In the genomic region with DNA sequence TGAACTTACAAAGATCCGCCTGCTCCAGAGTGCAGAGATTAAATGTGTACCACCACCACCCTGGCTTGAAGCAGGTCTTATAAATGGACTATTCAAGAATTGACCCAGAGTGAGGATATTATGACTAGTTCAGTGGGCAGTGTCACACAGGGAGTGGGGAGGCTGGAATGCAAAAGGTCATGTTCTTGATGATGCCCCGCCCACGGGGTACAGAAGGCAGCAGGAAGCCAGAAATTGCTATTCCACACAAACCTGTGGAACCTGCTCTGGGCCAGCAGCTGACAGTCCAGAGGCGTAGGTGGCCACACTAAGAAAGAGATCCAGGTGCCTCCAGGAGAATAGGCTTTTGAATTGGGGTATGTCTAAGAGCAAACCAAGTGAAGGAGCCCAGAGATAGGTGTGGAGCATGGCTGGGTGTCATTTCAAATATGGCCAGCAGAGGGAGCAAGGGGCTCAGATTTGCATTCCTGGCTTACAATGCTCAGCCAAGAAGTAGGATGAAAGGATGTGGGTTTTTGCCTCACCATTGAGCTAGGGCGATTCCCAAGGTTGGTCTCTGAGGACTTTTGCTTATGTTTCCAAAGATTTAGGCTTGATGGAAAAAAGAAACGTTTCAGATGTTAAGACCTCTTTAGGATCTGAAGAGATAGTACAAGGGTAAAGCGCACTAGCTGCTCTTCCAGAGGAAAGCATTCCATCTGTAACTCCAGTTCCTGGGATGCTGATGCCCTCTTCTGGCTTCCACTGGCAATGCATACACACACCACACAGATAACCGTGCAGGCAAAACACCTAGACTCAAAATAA, we compare ENCODE assay signal across 9 mouse cellular contexts. TPM values are rescaled to one million over a fixed set of nuclear protein-coding genes. Genes with fewer than 3 reads are reported as not detected.
A peak's percentile ranks its signal among the peaks of the same experiment; 100 is the strongest.
DNase-seq lines count a peak whose midpoint lies in the region; ATAC-seq and TF ChIP-seq lines count a peak whose summit lies in the region.
"Had no signal": no experiment of that assay in that cellular context is flagged by ENCODE, and none has a peak within 500 bp of the region (broad histone marks: within the 10 kb centered on the region; RNA-seq: fewer than 3 reads in every experiment).

No protein-coding gene starts in this region.

- H3K27me3 ChIP-seq in forebrain, embryonic 14.5 days (replicated peaks; ENCODE audit: control insufficient read depth, insufficient read depth, low read length): no peaks in the 10 kb centered on the region
- H3K27me3 ChIP-seq in lung, embryonic 14.5 days (ENCODE audit: insufficient read depth, low read length): no peaks in the 10 kb centered on the region
- H3K27me3 ChIP-seq in thymus, adult 2 months (ENCODE audit: control insufficient read depth, insufficient read depth, low read length): no peaks in the 10 kb centered on the region

- peak; percentile 82 for ATAC-seq in forebrain, embryonic 14.5 days
- peak; percentile 62 for ATAC-seq in lung, embryonic 14.5 days (ENCODE audit: insufficient read depth)

- H3K27ac ChIP-seq in ES-E14 (ENCODE audit: insufficient read depth, low read depth, low read length, poor library complexity, severe bottlenecking): no peak overlapping the region
- H3K27ac ChIP-seq in forebrain, embryonic 14.5 days (ENCODE audit: low read depth, low read length): peak overlapping the region; percentile 18; the same call in 1 of the 2 replicates
- no peak overlapping the region for H3K27ac ChIP-seq in lung, embryonic 14.5 days (ENCODE audit: low read depth)
- H3K27ac ChIP-seq in thymus, adult 2 months (ENCODE audit: control insufficient read depth, insufficient read depth, low read length): no peak overlapping the region

- no peak overlapping the region; the same call in 1 of the 2 replicates for H3K9ac ChIP-seq in ES-E14 (ENCODE audit: insufficient read depth, low read depth, low read length, poor library complexity, severe bottlenecking)
- no peak overlapping the region for H3K9ac ChIP-seq in forebrain, embryonic 14.5 days (ENCODE audit: low read length)
- no peak overlapping the region for H3K9ac ChIP-seq in lung, embryonic 14.5 days

- intact Hi-C loops in heart, postnatal 14 days (cut with DNase I): loop anchor here (2.0 to 5.0 kb wide), 3 partner anchors 41 to 165 kb away; no protein-coding TSS in a partner anchor

- in situ Hi-C loops in ES-E14 (cut with MboI; ENCODE audit: low sequenced_read_pairs in 2 of 2, unreplicated experiment in 2 of 2): no loop called here

- H3K4me1 ChIP-seq in ES-E14 (ENCODE audit: control insufficient read depth in 2 of 2, insufficient read depth in 2 of 2, low read length in 2 of 2, poor library complexity in 1 of 2): peaks cover 4 to 18% of the 10 kb centered on the region in 2 experiments; a peak in 3 of 4 replicates
- H3K4me1 ChIP-seq in forebrain, embryonic 14.5 days (ENCODE audit: control insufficient read depth, insufficient read depth, low read length): peaks cover 8% of the 10 kb centered on the region; the same call in 1 of the 2 replicates
- H3K4me1 ChIP-seq in lung, embryonic 14.5 days (ENCODE audit: insufficient read depth): no peaks in the 10 kb centered on the region
- H3K4me1 ChIP-seq in thymus, adult 2 months (replicated peaks; ENCODE audit: control insufficient read depth, insufficient read depth, low read length): peaks cover 20% of the 10 kb centered on the region

- 36% methylated on average over 8 of the region's 8 CpGs for whole genome bisulfite sequencing in forebrain, embryonic 14.5 days
- 29% methylated on average over 8 of the region's 8 CpGs for WGBS in lung, embryonic 14.5 days
- WGBS in thymus, adult 2 months: 39% methylated on average over 8 of the region's 8 CpGs

- H3K36me3 ChIP-seq in ES-E14 (ENCODE audit: control insufficient read depth, insufficient read depth, low read length, poor library complexity, severe bottlenecking): peaks cover 14% of the 10 kb centered on the region
- peaks cover 37% of the 10 kb centered on the region for H3K36me3 ChIP-seq in forebrain, embryonic 14.5 days (ENCODE audit: control insufficient read depth, insufficient read depth, low read length)
- H3K36me3 ChIP-seq in lung, embryonic 14.5 days (ENCODE audit: insufficient read depth): peaks cover 30% of the 10 kb centered on the region
- H3K36me3 ChIP-seq in thymus, adult 2 months (ENCODE audit: control insufficient read depth, insufficient read depth, low read length): no peaks in the 10 kb centered on the region

- peak; percentile 88 for DNase-seq in ES-E14 (ENCODE audit: low read depth, low spot score)
- peak; percentile 83 for DNase-seq in cerebellum, adult 11 months
- DNase-seq in forebrain, embryonic 14.5 days (ENCODE audit: low spot score): peak; percentile 91
- peak; percentile 80 to 89 for DNase-seq in heart, postnatal 14 days
- DNase-seq in layer of hippocampus, adult 11-12 months (ENCODE audit: low spot score): peak; percentile 92
- DNase-seq in lung, embryonic 14.5 days: peak; percentile 95
- peak; percentile 45 for DNase-seq in ovary, adult 18-20 months (ENCODE audit: low spot score)
- peak; percentile 83 for DNase-seq in thymus, adult 2 months

- peak overlapping the region; percentile 20 for H3K4me2 ChIP-seq in forebrain, embryonic 14.5 days (ENCODE audit: low read length)
- peak overlapping the region; percentile 33 for H3K4me2 ChIP-seq in lung, embryonic 14.5 days

- H3K9me3 ChIP-seq in ES-E14 (ENCODE audit: control insufficient read depth, insufficient read depth, low read depth, low read length): no peaks in the 10 kb centered on the region
- no peaks in the 10 kb centered on the region for H3K9me3 ChIP-seq in forebrain, embryonic 14.5 days (replicated peaks; ENCODE audit: control insufficient read depth, low read length)
- H3K9me3 ChIP-seq in lung, embryonic 14.5 days (ENCODE audit: low read depth, low read length): no peaks in the 10 kb centered on the region

- TF ChIP-seq POLR2A in thymus, adult 2 months (IDR thresholded peaks at IDR 0.05; ENCODE audit: control insufficient read depth, extremely low read depth, insufficient read depth, low read length, poor library complexity): no peak

- peak; percentile 90 for TF ChIP-seq CTCF in lung, embryonic 14.5 days (IDR thresholded peaks at IDR 0.05; ENCODE audit: low read depth)
- TF ChIP-seq CTCF in thymus, adult 2 months (IDR thresholded peaks at IDR 0.05; ENCODE audit: borderline replicate concordance, control insufficient read depth, extremely low read depth, insufficient read depth, low read length, poor library complexity): no peak

- no peak overlapping the region for H3K4me3 ChIP-seq in ES-E14 (ENCODE audit: insufficient read depth in 1 of 2, low read depth in 1 of 2, low read length in 2 of 2, poor library complexity in 1 of 2, severe bottlenecking in 1 of 2)
- H3K4me3 ChIP-seq in forebrain, embryonic 14.5 days (ENCODE audit: low read depth, low read length): no peak overlapping the region
- no peak overlapping the region for H3K4me3 ChIP-seq in lung, embryonic 14.5 days (ENCODE audit: low read depth, low read length)
- H3K4me3 ChIP-seq in thymus, adult 2 months (ENCODE audit: control insufficient read depth, insufficient read depth, low read length): no peak overlapping the region
- H3K4me3 ChIP-seq: myocyte had no signal

TF ChIP-seq in ES-E14, 5 proteins besides CTCF, POLR2A, EP300 and RAD21:
- TF ChIP-seq ZNF384 (IDR thresholded peaks at IDR 0.05; ENCODE audit: low read depth, low read length) (no peak), ZC3H11A (IDR thresholded peaks at IDR 0.05; ENCODE audit: borderline replicate concordance, low read depth, low read length) (peak; percentile 35; the same call in 1 of the 2 replicates)

RNA-seq across cellular contexts. Expression of a gene that starts 2.2 kb away (rescaled TPM):
- total RNA-seq in ES-E14 (2012; rRNA removed): 44.3 and 50.8 TPM in 2 replicates
- 20.7 and 21.0 TPM in 2 replicates for polyA plus RNA-seq in forebrain, embryonic 14.5 days (2014; fragmentation: Nextera tagmentation; extraction: Ambion mirVana)
- 10 to 100 TPM; 30.4 to 31.7 TPM for total RNA-seq in heart, postnatal 14 days (2021)
- polyA plus RNA-seq in lung, embryonic 14.5 days (2014; fragmentation: Nextera tagmentation; extraction: Ambion mirVana): 20.5 and 27.0 TPM in 2 replicates
- 70.2 and 79.9 TPM in 2 replicates for polyA plus RNA-seq in thymus, adult 2 months (2012; rRNA removed)

RNA-seq across cellular contexts. Expression of a gene that starts 15.2 kb away (rescaled TPM):
- total RNA-seq in ES-E14 (2012; rRNA removed): 38.9 and 47.7 TPM in 2 replicates
- 22.6 and 26.1 TPM in 2 replicates for polyA plus RNA-seq in forebrain, embryonic 14.5 days (2014; fragmentation: Nextera tagmentation; extraction: Ambion mirVana)
- total RNA-seq in heart, postnatal 14 days (2021): 10 to 100 TPM; 20.0 to 21.7 TPM
- 11.7 and 12.0 TPM in 2 replicates for polyA plus RNA-seq in lung, embryonic 14.5 days (2014; fragmentation: Nextera tagmentation; extraction: Ambion mirVana)
- 34.7 and 35.8 TPM in 2 replicates for polyA plus RNA-seq in thymus, adult 2 months (2012; rRNA removed)

RNA-seq across cellular contexts. Expression of a gene that starts 29.3 kb away (rescaled TPM):
- total RNA-seq in ES-E14 (2012; rRNA removed): 78.5 and 108 TPM in 2 replicates
- 26.8 and 31.1 TPM in 2 replicates for polyA plus RNA-seq in forebrain, embryonic 14.5 days (2014; fragmentation: Nextera tagmentation; extraction: Ambion mirVana)
- 10 to 100 TPM; 30.5 to 34.1 TPM for total RNA-seq in heart, postnatal 14 days (2021)
- 30.9 and 32.6 TPM in 2 replicates for polyA plus RNA-seq in lung, embryonic 14.5 days (2014; fragmentation: Nextera tagmentation; extraction: Ambion mirVana)
- 61.1 and 70.5 TPM in 2 replicates for polyA plus RNA-seq in thymus, adult 2 months (2012; rRNA removed)

RNA-seq across cellular contexts. Expression of a gene that starts 30.3 kb away (rescaled TPM):
- total RNA-seq in ES-E14 (2012; rRNA removed): 18.3 and 30.4 TPM in 2 replicates
- polyA plus RNA-seq in forebrain, embryonic 14.5 days (2014; fragmentation: Nextera tagmentation; extraction: Ambion mirVana): 36.0 and 37.5 TPM in 2 replicates
- 10 to 100 TPM; 17.5 to 18.3 TPM for total RNA-seq in heart, postnatal 14 days (2021)
- 34.1 and 37.5 TPM in 2 replicates for polyA plus RNA-seq in lung, embryonic 14.5 days (2014; fragmentation: Nextera tagmentation; extraction: Ambion mirVana)
- 49.0 and 83.9 TPM in 2 replicates for polyA plus RNA-seq in thymus, adult 2 months (2012; rRNA removed)

RNA-seq across cellular contexts. Expression of a gene that starts 51.3 kb away (rescaled TPM):
- 15.8 and 24.5 TPM in 2 replicates for total RNA-seq in ES-E14 (2012; rRNA removed)
- polyA plus RNA-seq in forebrain, embryonic 14.5 days (2014; fragmentation: Nextera tagmentation; extraction: Ambion mirVana): 3.1 and 3.9 TPM in 2 replicates
- total RNA-seq in heart, postnatal 14 days (2021): 10 to 100 TPM in 1 of 2 experiments, 1 to 10 TPM in 1; 9.3 to 10.3 TPM
- 11.0 and 12.0 TPM in 2 replicates for polyA plus RNA-seq in lung, embryonic 14.5 days (2014; fragmentation: Nextera tagmentation; extraction: Ambion mirVana)
- polyA plus RNA-seq in thymus, adult 2 months (2012; rRNA removed): 9.9 and 10.4 TPM in 2 replicates

Comparison
In these comparisons a context has a peak if more than half of its experiments do, and no peak if none do; other contexts are left out.
1. DNase-seq: peak in every context shown above with its lines; median percentile 95 in lung, embryonic 14.5 days; 92 in layer of hippocampus, adult 11-12 months; 91 in forebrain, embryonic 14.5 days; 88 in ES-E14; 84 in heart, postnatal 14 days; 83 in cerebellum, adult 11 months; 83 in thymus, adult 2 months; 45 in ovary, adult 18-20 months.